Mouse (Mus musculus) heart, adult 2 months (tissue): ENCODE measurements around the gene Thnsl1.

Experiments used
- CTCF ChIP-seq: fragments of 200-600 bp; IDR thresholded peaks from 2 replicates; pipeline ENCODE4 v1.8.1; 2022; ENCODE audit warnings: antibody characterized with exemption, mild to moderate bottlenecking, moderate library complexity
- POLR2A ChIP-seq: fragments of 200-500 bp; IDR thresholded peaks from 2 replicates; pipeline ENCODE4 v1.6.1; 2011; ENCODE audit warnings: mild to moderate bottlenecking, low read depth, low read length, control low read depth; ENCODE audit not compliant: insufficient read depth

GRCm38 (mm10) chr2:21215284-21215683, 9.8 kb downstream of the Thnsl1 start:
- TF ChIP-seq POLR2A (no peak), CTCF (no peak)
